Mouse (Mus musculus) ovary, postnatal 14 days (tissue): ENCODE results near the gene Katnb1.

Experiments
- DNase-seq: peaks from one replicate; pipeline ENCODE4 v3.0.0; 2022; ENCODE audit warnings: low spot score

Katnb1 gene

DNA sequence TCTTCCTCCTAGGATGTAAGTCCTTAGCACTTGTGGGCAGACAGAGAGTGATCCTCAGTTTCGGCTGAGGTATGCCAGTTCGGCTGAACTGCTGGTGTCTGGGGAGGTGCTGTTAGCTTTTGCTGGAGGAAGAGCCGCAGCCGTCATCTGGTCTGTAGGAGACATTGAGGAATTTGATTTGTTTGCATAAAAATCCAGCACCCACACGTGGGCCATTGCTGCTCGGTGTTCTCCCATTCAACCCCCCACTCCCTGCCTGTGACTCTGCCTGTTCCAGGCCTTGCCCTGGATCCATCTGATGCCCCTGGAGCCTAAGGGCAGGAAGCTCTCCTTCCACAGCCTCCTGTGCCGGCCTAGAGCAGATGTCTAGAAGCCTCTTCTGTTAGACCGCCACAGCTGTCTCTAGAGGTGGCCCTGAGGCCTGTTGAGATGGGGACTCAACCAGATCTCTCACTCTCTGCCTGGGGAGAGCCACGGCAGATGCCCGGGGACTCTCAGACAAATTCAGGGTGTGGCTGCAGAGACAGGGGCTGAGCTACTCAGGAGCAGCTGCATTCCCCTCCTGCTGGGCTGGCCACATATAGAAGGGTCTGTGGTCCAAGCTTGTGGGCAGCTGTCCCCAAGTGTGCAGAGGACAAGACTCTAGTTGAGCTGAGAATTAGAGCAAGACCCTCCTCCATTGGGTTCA, 3.9 kb downstream of the Katnb1 start:
- DNase-seq = no peak

- no peak for DNase-seq
Observed at GRCm38 (mm10) chr8:95085432-95086141, 4.6 kb downstream of the Katnb1 start.

GRCm38 (mm10) chr8:95093574-95093973, 12.6 kb downstream of the Katnb1 start:
- no peak for DNase-seq

DNA sequence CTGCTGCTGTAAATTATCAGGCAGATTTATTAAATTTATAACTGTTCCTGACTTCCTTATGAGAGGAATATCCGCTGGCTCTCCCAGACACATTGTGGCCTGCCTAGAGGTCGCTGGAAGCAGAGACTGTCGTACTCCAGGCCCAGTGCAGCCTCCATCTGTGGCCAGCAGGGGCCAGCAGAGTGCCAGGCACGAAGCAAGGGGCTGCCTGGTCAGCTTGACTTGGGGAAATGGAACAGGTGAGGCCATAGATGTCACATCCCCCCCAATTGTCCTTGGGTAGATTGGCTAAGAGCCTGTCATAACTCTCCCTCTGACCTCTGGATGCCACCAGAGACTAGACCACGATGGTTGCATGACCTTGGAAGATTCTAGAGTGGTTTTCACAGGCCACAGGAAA, 18.0 kb downstream of the Katnb1 start:
- peak; percentile 62 for DNase-seq

DNA sequence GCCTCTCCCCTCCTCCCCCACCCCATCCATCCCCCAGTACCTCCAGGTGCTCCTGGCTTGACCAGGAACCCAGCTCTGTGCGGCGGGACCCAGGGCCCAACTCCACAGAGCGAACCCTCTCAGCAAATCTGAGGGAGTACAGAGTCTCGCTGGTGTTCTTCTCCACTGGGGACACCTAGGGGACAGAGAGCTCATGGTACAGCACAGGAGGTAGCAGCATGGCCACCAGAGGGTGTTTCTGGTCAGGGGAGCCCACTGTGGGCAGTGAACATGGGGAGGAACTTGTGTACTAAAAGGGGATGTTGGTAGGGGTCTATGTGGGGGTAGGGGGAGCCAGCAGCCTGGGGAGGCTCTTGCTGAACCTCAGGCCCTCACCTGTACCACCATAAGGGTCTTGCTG, 21.0 kb downstream of the Katnb1 start:
- DNase-seq = no peak

- DNase-seq = no peak
Observed at GRCm38 (mm10) chr8:95107306-95107705, 26.3 kb downstream of the Katnb1 start.

DNA sequence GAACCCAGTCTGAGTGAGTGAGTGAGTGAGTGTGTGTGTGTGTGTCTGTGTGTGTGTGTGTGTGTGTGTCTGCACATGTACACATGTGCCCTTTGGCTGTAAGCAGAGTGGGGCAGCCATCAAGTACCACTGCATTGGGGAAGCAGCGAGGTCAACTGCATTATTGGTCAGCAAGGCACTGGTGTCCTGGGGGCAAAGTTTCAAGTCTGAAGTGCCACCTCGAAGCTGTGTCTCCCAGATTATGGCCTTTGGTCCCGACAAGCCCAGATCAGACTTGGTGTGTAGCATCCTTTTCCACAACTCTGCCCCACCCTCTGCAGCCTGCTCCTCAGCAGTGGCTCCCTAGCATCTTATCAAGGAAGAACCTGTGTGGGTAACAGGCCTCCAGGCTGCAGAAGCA, 31.6 kb downstream of the Katnb1 start:
- DNase-seq = no peak

DNA sequence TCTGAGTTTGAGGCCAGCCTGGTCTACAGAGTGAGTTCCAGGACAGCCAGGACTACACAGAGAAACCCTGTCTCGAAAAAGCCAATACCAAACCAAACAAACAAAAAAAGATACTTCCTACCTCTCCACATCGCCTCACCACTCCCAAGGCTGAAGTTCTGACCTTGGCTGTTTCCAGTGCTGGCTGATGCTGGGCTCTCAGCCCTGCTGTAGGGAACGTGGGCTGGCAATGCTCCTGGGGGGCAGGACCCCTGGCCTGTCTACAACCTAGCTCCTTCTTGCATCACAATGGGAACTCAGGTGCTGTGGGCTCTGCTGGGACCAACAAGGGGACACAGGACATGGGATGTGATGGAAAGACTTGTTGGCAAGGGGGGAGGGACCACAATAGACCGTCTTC, 32.1 kb downstream of the Katnb1 start:
- DNase-seq = no peak

- no peak for DNase-seq
Observed at GRCm38 (mm10) chr8:95113750-95114149, 32.8 kb downstream of the Katnb1 start.

DNA sequence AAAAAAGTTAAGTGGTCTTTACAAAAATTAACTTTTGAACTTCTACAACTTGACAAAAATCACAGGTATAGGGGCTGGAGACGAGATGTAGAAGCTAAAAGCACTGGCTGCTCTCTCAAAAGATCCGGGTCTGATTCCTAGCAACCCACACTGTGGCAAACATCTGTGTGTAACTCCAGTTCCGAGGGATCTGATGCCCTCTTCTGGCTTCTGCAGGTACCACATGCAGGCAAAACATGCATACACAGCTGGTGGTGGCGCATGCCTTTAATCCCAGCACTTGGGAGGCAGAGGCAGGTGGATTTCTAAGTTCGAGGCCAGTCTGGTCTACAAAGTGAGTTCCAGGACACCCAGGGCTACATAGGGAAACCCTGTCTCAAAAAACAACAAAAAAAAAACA, 42.5 kb downstream of the Katnb1 start:
- no peak for DNase-seq

GRCm38 (mm10) chr8:95126497-95126896, 45.5 kb downstream of the Katnb1 start:
- DNase-seq = no peak

DNA sequence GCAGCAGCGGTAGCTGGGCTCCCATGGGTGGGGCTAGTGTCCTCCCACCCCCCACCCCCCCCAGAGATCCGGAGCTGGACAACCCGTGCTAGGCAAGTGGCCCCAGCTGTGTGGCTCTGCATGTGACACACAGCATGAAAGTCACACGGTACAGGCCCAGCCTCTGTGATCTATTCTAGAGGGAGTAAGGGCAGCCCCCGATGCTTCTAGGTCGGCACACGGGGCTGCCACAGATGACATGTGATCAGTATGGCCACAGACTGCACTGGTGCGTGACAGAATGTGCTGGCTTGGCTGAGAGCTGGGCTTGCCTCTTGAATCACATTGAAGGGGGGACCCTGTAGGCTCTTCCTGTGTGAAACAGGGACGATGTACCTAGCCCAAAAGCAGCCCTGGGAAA, 46.7 kb downstream of the Katnb1 start:
- no peak for DNase-seq

- DNase-seq = no peak
Observed at GRCm38 (mm10) chr8:95128750-95129260, 47.8 kb downstream of the Katnb1 start.

- no peak for DNase-seq
Observed at GRCm38 (mm10) chr8:95130966-95131537, 50.1 kb downstream of the Katnb1 start.

DNA sequence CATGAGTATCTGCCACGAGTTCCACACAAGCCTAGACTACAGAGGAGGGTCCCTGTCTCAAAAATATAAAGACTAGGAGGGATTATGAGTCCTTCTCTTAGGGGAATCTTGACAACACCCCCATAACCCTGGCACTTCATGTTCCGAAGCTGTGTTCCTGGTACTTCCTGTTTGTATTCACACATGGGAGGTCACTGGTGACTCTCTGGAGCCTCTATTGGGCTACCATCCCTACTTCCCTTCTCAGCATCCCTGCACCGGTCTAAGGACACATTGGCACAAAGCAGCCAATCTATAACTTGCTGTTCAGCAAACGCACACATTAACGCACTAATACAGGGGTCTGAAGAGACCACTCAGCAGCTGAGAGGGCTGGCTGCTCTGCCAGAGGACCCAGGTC, 51.0 kb downstream of the Katnb1 start:
- no peak for DNase-seq

- DNase-seq = no peak
Observed at GRCm38 (mm10) chr8:95134186-95134585, 53.2 kb downstream of the Katnb1 start.

- DNase-seq = no peak
Observed at GRCm38 (mm10) chr8:95135242-95135641, 54.3 kb downstream of the Katnb1 start.

DNA sequence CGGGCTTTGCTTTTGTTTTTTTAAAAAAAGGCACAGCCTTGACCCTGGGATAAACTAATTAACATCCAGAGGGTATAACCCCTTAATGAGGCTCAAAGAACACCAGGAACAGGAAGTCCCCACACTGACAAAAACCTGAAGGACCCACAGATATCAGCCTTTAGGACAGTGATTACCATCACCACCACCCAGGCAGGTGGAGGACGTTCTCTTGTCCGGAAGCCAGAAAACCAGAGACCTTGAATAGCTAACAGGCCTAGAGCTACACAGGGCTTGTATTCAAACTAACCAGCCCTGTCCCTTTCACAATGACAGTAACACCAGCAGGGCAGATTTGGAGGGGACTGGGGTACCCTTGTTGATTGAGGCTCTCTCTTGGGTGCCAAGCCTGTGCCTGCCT, 55.2 kb downstream of the Katnb1 start:
- no peak for DNase-seq

DNA sequence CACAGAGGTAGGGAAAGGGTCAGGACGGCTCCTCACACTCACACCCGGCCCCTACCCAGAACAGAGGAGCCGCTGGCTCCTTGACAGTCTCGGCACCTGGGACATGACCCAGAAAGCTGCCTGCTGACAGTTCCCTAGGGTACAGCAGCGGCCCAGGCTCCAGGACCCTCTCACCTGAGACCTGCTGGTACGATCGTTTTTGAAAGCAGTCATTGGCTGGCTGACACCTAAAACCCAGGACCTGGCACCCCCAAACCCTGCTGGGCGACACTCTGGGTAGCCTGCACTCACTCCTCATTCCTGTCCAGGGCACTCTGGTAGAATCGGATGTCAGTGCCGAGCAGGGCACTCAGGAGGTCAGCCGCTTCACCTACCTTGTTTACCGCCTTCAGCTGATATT, 56.2 kb downstream of the Katnb1 start:
- DNase-seq = no peak

- no peak for DNase-seq
Observed at GRCm38 (mm10) chr8:95137641-95138098, 56.7 kb downstream of the Katnb1 start.

- no peak for DNase-seq
Observed at GRCm38 (mm10) chr8:95138341-95139050, 57.5 kb downstream of the Katnb1 start.

GRCm38 (mm10) chr8:95139051-95139365, 58.0 kb downstream of the Katnb1 start:
- no peak for DNase-seq

GRCm38 (mm10) chr8:95140555-95140954, 59.6 kb downstream of the Katnb1 start:
- DNase-seq = no peak
